Mouse (Mus musculus) embryonic facial prominence, embryonic 14.5 days (tissue): ENCODE data around the gene Aurkaip1. TPM values are rescaled to one million over a fixed set of nuclear protein-coding genes. Genes with fewer than 3 reads are reported as not detected.

Source experiments
- ATAC-seq: fragments of 200-750 bp; cut with Nextera tagmentation; 2 replicates; pipeline ENCODE4 v1.8.0; 2017; ENCODE audit warnings: low read depth, moderate number of reproducible peaks, moderate TSS enrichment
- DNase-seq: peaks from one replicate; pipeline ENCODE4 v3.0.0-alpha.2; 2015; ENCODE audit warnings: low spot score
- H3K27ac ChIP-seq: fragments of 300-500 bp; sonication (generic); replicated peaks from 2 replicates; pipeline ENCODE4 v1.5.1; 2014; ENCODE audit warnings: low read depth, mild to moderate bottlenecking, low read length, moderate library complexity
- H3K27me3 ChIP-seq: fragments of 300-500 bp; sonication (generic); replicated peaks from 2 replicates; pipeline ENCODE4 v1.6.1; 2014; ENCODE audit warnings: low read length; ENCODE audit not compliant: control insufficient read depth, insufficient read depth
- H3K36me3 ChIP-seq: fragments of 300-500 bp; sonication (generic); 2 replicates; pipeline ENCODE4 v1.6.1; 2014; ENCODE audit warnings: low read length, mixed read lengths; ENCODE audit not compliant: control insufficient read depth, insufficient read depth
- H3K4me1 ChIP-seq: fragments of 300-500 bp; sonication (generic); 2 replicates; pipeline ENCODE4 v1.6.1; 2014; ENCODE audit warnings: antibody characterized with exemption, low read length; ENCODE audit not compliant: control insufficient read depth, insufficient read depth
- H3K4me2 ChIP-seq: fragments of 300-500 bp; sonication (generic); 2 replicates; pipeline ENCODE4 v1.6.1; 2014; ENCODE audit warnings: low read depth, mild to moderate bottlenecking, low read length, moderate library complexity, mixed read lengths
- H3K4me3 ChIP-seq: fragments of 300-500 bp; sonication (generic); 2 replicates; pipeline ENCODE4 v1.5.1; 2014; ENCODE audit warnings: low read depth, mild to moderate bottlenecking, low read length
- H3K9ac ChIP-seq: fragments of 300-500 bp; sonication (generic); 2 replicates; pipeline ENCODE4 v1.6.1; 2014; ENCODE audit warnings: low read depth, mild to moderate bottlenecking, low read length, moderate library complexity, mixed read lengths
- H3K9me3 ChIP-seq: fragments of 300-500 bp; sonication (generic); 2 replicates; pipeline ENCODE4 v1.6.1; 2016; ENCODE audit warnings: low read length; ENCODE audit not compliant: control insufficient read depth
- WGBS: fragments of 180-500 bp; shearing (Covaris S2); extraction: QIAGEN DNeasy Blood & Tissue Kit; methylation state at CpG from one replicate; pipeline ENCODE4 v1.1.7; 2014; 5-methylcytosine and 5-hydroxymethylcytosine counted together
- polyA plus RNA-seq: library from polyadenylated mRNA; unstranded; fragments of >200 nt; fragmentation: Nextera tagmentation; extraction: Ambion mirVana; gene quantifications from 2 replicates; pipeline ENCODE4 v1.2.1, GENCODE M21; 2014

Aurkaip1 gene
- polyA plus RNA-seq, 1 experiment from 2014 or later = 126 TPM

GRCm38 (mm10) chr4:155790650-155791161 is 40.4 kb upstream of the Aurkaip1 start:
- no peaks in the 10 kb centered on the region for H3K4me1 ChIP-seq
- H3K4me2 ChIP-seq = no peak overlapping the region
- H3K27me3 ChIP-seq = no peaks in the 10 kb centered on the region
- no peaks in the 10 kb centered on the region for H3K9me3 ChIP-seq
- no peaks in the 10 kb centered on the region for H3K36me3 ChIP-seq
- H3K4me3 ChIP-seq = no peak overlapping the region
- WGBS = 57% methylated on average over 3 of the region's 3 CpGs
- peak; percentile 20 for DNase-seq
- H3K27ac ChIP-seq = no peak overlapping the region; the same call in 1 of the 2 replicates
- no peak for ATAC-seq
- H3K9ac ChIP-seq = no peak overlapping the region

- H3K27ac ChIP-seq = no peak overlapping the region; the same call in 1 of the 2 replicates
- no peaks in the 10 kb centered on the region for H3K9me3 ChIP-seq
- no peak overlapping the region for H3K9ac ChIP-seq
- H3K4me3 ChIP-seq = no peak overlapping the region
- ATAC-seq = no peak
- whole genome bisulfite sequencing = 70% methylated on average over 23 of the region's 24 CpGs
- H3K4me2 ChIP-seq = no peak overlapping the region
- no peaks in the 10 kb centered on the region for H3K4me1 ChIP-seq
- DNase-seq = no peak
- no peaks in the 10 kb centered on the region for H3K27me3 ChIP-seq
- H3K36me3 ChIP-seq = no peaks in the 10 kb centered on the region
Measured at GRCm38 (mm10) chr4:155791240-155791933, 39.7 kb upstream of the Aurkaip1 start.

- 72% methylated on average over 2 of the region's 2 CpGs for WGBS
- Histone ChIP-seq H3K4me3 (no peak overlapping the region), H3K9me3 (no peaks in the 10 kb centered on the region), H3K4me2 (no peak overlapping the region), H3K27me3 (no peaks in the 10 kb centered on the region), H3K9ac (no peak overlapping the region), H3K4me1 (no peaks in the 10 kb centered on the region), H3K27ac (no peak overlapping the region), H3K36me3 (no peaks in the 10 kb centered on the region)
- ATAC-seq (no peak), DNase-seq (no peak)
Measured at GRCm38 (mm10) chr4:155793730-155794129, 37.3 kb upstream of the Aurkaip1 start.

- H3K9me3 ChIP-seq = no peaks in the 10 kb centered on the region
- no peak overlapping the region for H3K4me2 ChIP-seq
- H3K27me3 ChIP-seq = no peaks in the 10 kb centered on the region
- ATAC-seq = no peak
- peaks cover 20% of the 10 kb centered on the region for H3K36me3 ChIP-seq
- H3K27ac ChIP-seq = no peak overlapping the region
- 90% methylated on average over 1 of the region's 1 CpGs for WGBS
- peaks cover 7% of the 10 kb centered on the region; the same call in 1 of the 2 replicates for H3K4me1 ChIP-seq
- no peak overlapping the region for H3K9ac ChIP-seq
- no peak for DNase-seq
- no peak overlapping the region for H3K4me3 ChIP-seq
Measured at GRCm38 (mm10) chr4:155802075-155802474, 29.0 kb upstream of the Aurkaip1 start.

- Histone ChIP-seq H3K4me2 (peak within 1 kb of the TSS; percentile 58), H3K36me3 (peaks cover 27% of the 10 kb centered on the region), H3K27ac (peak within 1 kb of the TSS; percentile 39), H3K27me3 (no peaks in the 10 kb centered on the region), H3K4me3 (peak within 1 kb of the TSS; percentile 84), H3K4me1 (peaks cover 7% of the 10 kb centered on the region; the same call in 1 of the 2 replicates), H3K9ac (peak within 1 kb of the TSS; percentile 88), H3K9me3 (no peaks in the 10 kb centered on the region)
- DNase-seq (peak; percentile 54), ATAC-seq (no peak)
- 10% methylated on average over 12 of the region's 12 CpGs for WGBS
Measured at GRCm38 (mm10) chr4:155802741-155803339, 28.2 kb upstream of the Aurkaip1 start, which contains the start of gene Mrpl20. Mrpl20 (plus strand) TSS chr4:155802878.

- Histone ChIP-seq H3K36me3 (peaks cover 33% of the 10 kb centered on the region), H3K4me1 (peaks cover 7% of the 10 kb centered on the region; the same call in 1 of the 2 replicates), H3K9ac (peak overlapping the region; percentile 88), H3K27me3 (no peaks in the 10 kb centered on the region), H3K4me2 (peak overlapping the region; percentile 58), H3K4me3 (peak overlapping the region; percentile 84), H3K27ac (peak overlapping the region; percentile 39), H3K9me3 (no peaks in the 10 kb centered on the region)
- under 1% methylated on average over 44 of the region's 58 CpGs for WGBS
- peak; percentile 95 for DNase-seq
- ATAC-seq = peak; percentile 99
Measured at GRCm38 (mm10) chr4:155803340-155804041, 27.6 kb upstream of the Aurkaip1 start.

- Histone ChIP-seq H3K4me2 (no peak overlapping the region), H3K4me1 (peaks cover 12% of the 10 kb centered on the region), H3K4me3 (no peak overlapping the region), H3K27ac (no peak overlapping the region), H3K9me3 (no peaks in the 10 kb centered on the region), H3K9ac (no peak overlapping the region), H3K27me3 (no peaks in the 10 kb centered on the region), H3K36me3 (peaks cover 62% of the 10 kb centered on the region)
- DNase-seq (no peak), ATAC-seq (no peak)
- 87% methylated on average over 3 of the region's 3 CpGs for WGBS
Measured at GRCm38 (mm10) chr4:155807841-155808240, 23.2 kb upstream of the Aurkaip1 start.

GRCm38 (mm10) chr4:155811929-155812664 is 19.0 kb upstream of the Aurkaip1 start, which contains the start of gene Ccnl2:
Ccnl2 (plus strand) TSS chr4:155812489.
- Histone ChIP-seq H3K27me3 (no peaks in the 10 kb centered on the region), H3K9me3 (no peaks in the 10 kb centered on the region), H3K4me1 (peaks cover 14% of the 10 kb centered on the region), H3K27ac (peak within 1 kb of the TSS; percentile 93), H3K36me3 (peaks cover 77% of the 10 kb centered on the region), H3K4me3 (peak within 1 kb of the TSS; percentile 100), H3K9ac (peak within 1 kb of the TSS; percentile 100), H3K4me2 (peak within 1 kb of the TSS; percentile 78)
- peak; percentile 99 for ATAC-seq
- DNase-seq = peak; percentile 98
- WGBS = 2% methylated on average over 34 of the region's 60 CpGs
